Mouse (Mus musculus): ENCODE results near the gene Tti1. TPM values are rescaled to one million over a fixed set of nuclear protein-coding genes. Genes with fewer than 3 reads are reported as not detected.
"Not testable (repeated sequence)": the region's sequence is repeated elsewhere in the genome, so short reads cannot be mapped to it uniquely, and the experiment has no call there.

The Tti1 gene
- polyA plus RNA-seq, 1 experiment from 2014 or later: 7.0 TPM

DNA sequence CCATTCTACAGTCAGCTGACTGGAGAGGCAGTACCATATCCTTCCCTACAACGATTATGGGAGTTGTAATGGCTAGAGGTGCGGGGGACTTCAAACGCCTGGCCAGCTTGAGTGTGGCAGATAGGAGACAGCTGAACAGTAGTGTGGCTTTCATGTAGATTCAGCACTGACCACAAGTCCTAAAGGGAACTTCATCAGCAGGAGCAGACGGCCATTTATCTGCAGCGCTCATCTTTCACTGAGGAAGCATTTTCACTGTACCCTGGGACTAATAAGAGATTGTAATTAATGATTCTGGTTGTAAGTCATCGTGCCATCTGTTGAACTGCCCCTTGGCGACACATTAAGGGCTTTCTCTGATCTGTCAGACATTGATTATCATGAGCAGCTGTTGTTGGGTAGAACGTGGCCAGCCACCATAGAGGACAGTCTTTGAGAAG, 31.5 kb upstream of the Tti1 start:
- ATAC-seq (ENCODE audit: low FRiP score, low TSS enrichment): no peak
- 81% methylated on average over 8 of the region's 8 CpGs for WGBS
- Histone ChIP-seq H3K9ac (ENCODE audit: low read length) (no peak overlapping the region), H3K4me3 (ENCODE audit: low read depth, low read length) (no peak overlapping the region), H3K9me3 (ENCODE audit: control insufficient read depth, low read length) (no peaks in the 10 kb centered on the region), H3K4me1 (replicated peaks; ENCODE audit: control insufficient read depth, insufficient read depth) (no peaks in the 10 kb centered on the region), H3K36me3 (ENCODE audit: control insufficient read depth, insufficient read depth, low read length) (peaks cover 9% of the 10 kb centered on the region; the same call in 1 of the 2 replicates), H3K27ac (replicated peaks) (no peak overlapping the region), H3K4me2 (replicated peaks; ENCODE audit: low read depth) (no peak overlapping the region), H3K27me3 (ENCODE audit: control insufficient read depth, insufficient read depth, low read length) (no peaks in the 10 kb centered on the region)
- no peak for DNase-seq (ENCODE audit: low spot score)
- TF ChIP-seq EP300 (optimal IDR thresholded peaks at IDR 0.05): no peak
- TF ChIP-seq CTCF (IDR thresholded peaks at IDR 0.05; ENCODE audit: low read depth): no peak

DNA sequence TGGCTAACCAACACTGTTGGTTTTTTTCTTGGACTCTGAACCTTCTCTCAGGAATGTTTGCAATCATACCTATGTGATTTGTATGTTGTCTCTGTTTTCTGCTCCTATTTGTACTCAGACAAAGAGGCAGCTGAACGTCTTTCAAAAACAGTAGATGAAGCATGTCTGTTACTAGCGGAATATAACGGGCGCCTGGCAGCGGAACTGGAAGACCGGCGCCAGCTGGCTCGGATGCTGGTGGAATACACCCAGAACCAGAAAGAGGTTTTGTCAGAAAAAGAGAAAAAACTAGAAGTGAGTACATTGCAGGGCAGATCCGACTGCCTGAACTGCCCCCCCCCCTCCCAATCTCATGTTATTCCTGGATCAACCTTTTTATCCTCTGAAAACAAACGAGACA, 30.3 kb upstream of the Tti1 start:
- TF ChIP-seq EP300 (optimal IDR thresholded peaks at IDR 0.05) (no peak), CTCF (IDR thresholded peaks at IDR 0.05; ENCODE audit: low read depth) (no peak)
- Histone ChIP-seq H3K27me3 (ENCODE audit: control insufficient read depth, insufficient read depth, low read length) (no peaks in the 10 kb centered on the region), H3K9ac (ENCODE audit: low read length) (no peak overlapping the region), H3K4me3 (ENCODE audit: low read depth, low read length) (no peak overlapping the region), H3K36me3 (ENCODE audit: control insufficient read depth, insufficient read depth, low read length) (peaks cover 9% of the 10 kb centered on the region), H3K27ac (replicated peaks) (no peak overlapping the region), H3K9me3 (ENCODE audit: control insufficient read depth, low read length) (no peaks in the 10 kb centered on the region), H3K4me2 (replicated peaks; ENCODE audit: low read depth) (no peak overlapping the region), H3K4me1 (replicated peaks; ENCODE audit: control insufficient read depth, insufficient read depth) (no peaks in the 10 kb centered on the region)
- ATAC-seq (ENCODE audit: low FRiP score, low TSS enrichment) (no peak), DNase-seq (ENCODE audit: low spot score) (no peak)
- 55% methylated on average over 10 of the region's 10 CpGs for WGBS

DNA sequence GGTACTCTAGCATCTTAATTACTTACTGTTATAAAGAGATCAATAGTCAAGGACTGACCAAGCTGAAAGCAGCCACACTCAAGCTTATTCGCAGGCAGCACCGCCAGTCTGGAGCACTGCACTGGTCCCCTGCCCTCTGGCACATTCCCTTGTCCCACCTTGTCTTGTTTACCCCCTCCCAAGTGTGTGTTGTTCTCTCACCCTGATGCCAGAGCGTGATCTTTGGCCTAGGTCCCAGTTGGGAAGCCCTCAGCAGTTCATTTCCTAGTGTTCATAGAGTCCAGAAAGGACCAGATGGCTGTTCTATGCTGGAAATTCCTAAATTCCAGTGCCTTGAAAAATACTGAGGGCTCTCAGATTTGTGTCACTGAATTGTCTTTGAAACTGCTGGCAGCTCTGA, 28.8 kb upstream of the Tti1 start:
- 87% methylated on average over 3 of the region's 3 CpGs for WGBS
- no peak for ATAC-seq (ENCODE audit: low FRiP score, low TSS enrichment)
- peaks cover 6% of the 10 kb centered on the region for H3K36me3 ChIP-seq (ENCODE audit: control insufficient read depth, insufficient read depth, low read length)
- TF ChIP-seq CTCF (IDR thresholded peaks at IDR 0.05; ENCODE audit: low read depth): no peak
- TF ChIP-seq EP300 (optimal IDR thresholded peaks at IDR 0.05): no peak
- DNase-seq (ENCODE audit: low spot score): no peak
- no peaks in the 10 kb centered on the region for H3K9me3 ChIP-seq (ENCODE audit: control insufficient read depth, low read length)
- H3K4me2 ChIP-seq (replicated peaks; ENCODE audit: low read depth): no peak overlapping the region
- no peaks in the 10 kb centered on the region for H3K4me1 ChIP-seq (replicated peaks; ENCODE audit: control insufficient read depth, insufficient read depth)
- no peak overlapping the region for H3K27ac ChIP-seq (replicated peaks)
- H3K4me3 ChIP-seq (ENCODE audit: low read depth, low read length): no peak overlapping the region
- no peaks in the 10 kb centered on the region for H3K27me3 ChIP-seq (ENCODE audit: control insufficient read depth, insufficient read depth, low read length)
- no peak overlapping the region for H3K9ac ChIP-seq (ENCODE audit: low read length)

- not testable (repeated sequence) for H3K4me3 ChIP-seq (ENCODE audit: low read depth, low read length); H3K27ac ChIP-seq (replicated peaks); ATAC-seq (ENCODE audit: low FRiP score, low TSS enrichment); DNase-seq (ENCODE audit: low spot score); H3K9ac ChIP-seq (ENCODE audit: low read length); H3K4me2 ChIP-seq (replicated peaks; ENCODE audit: low read depth); H3K36me3 ChIP-seq (ENCODE audit: control insufficient read depth, insufficient read depth, low read length); H3K9me3 ChIP-seq (ENCODE audit: control insufficient read depth, low read length); H3K27me3 ChIP-seq (ENCODE audit: control insufficient read depth, insufficient read depth, low read length); H3K4me1 ChIP-seq (replicated peaks; ENCODE audit: control insufficient read depth, insufficient read depth)
- TF ChIP-seq CTCF (IDR thresholded peaks at IDR 0.05; ENCODE audit: low read depth): peak; percentile 13; the same call in 1 of the 2 replicates
- 90% methylated on average over 8 of the region's 8 CpGs for WGBS
These were observed 27.1 kb upstream of the Tti1 start for GRCm38 (mm10) chr2:158055383-158055782.

GRCm38 (mm10) chr2:158054596-158054995, 26.4 kb upstream of the Tti1 start:
- no peak for TF ChIP-seq EP300 (optimal IDR thresholded peaks at IDR 0.05)
- no peak for TF ChIP-seq CTCF (IDR thresholded peaks at IDR 0.05; ENCODE audit: low read depth)
- H3K4me1 ChIP-seq (replicated peaks; ENCODE audit: control insufficient read depth, insufficient read depth): no peaks in the 10 kb centered on the region
- ATAC-seq (ENCODE audit: low FRiP score, low TSS enrichment): no peak
- H3K27ac ChIP-seq (replicated peaks): no peak overlapping the region
- H3K27me3 ChIP-seq (ENCODE audit: control insufficient read depth, insufficient read depth, low read length): no peaks in the 10 kb centered on the region
- no peak for DNase-seq (ENCODE audit: low spot score)
- H3K36me3 ChIP-seq (ENCODE audit: control insufficient read depth, insufficient read depth, low read length): peaks cover 10% of the 10 kb centered on the region
- WGBS: 84% methylated on average over 3 of the region's 3 CpGs
- H3K9me3 ChIP-seq (ENCODE audit: control insufficient read depth, low read length): no peaks in the 10 kb centered on the region
- H3K9ac ChIP-seq (ENCODE audit: low read length): no peak overlapping the region
- H3K4me2 ChIP-seq (replicated peaks; ENCODE audit: low read depth): no peak overlapping the region
- no peak overlapping the region for H3K4me3 ChIP-seq (ENCODE audit: low read depth, low read length)

GRCm38 (mm10) chr2:158050116-158050515, 21.9 kb upstream of the Tti1 start:
- no peak for TF ChIP-seq EP300 (optimal IDR thresholded peaks at IDR 0.05)
- no peak for TF ChIP-seq CTCF (IDR thresholded peaks at IDR 0.05; ENCODE audit: low read depth)
- H3K4me2 ChIP-seq (replicated peaks; ENCODE audit: low read depth): no peak overlapping the region
- no peaks in the 10 kb centered on the region for H3K4me1 ChIP-seq (replicated peaks; ENCODE audit: control insufficient read depth, insufficient read depth)
- H3K36me3 ChIP-seq (ENCODE audit: control insufficient read depth, insufficient read depth, low read length): peaks cover 14% of the 10 kb centered on the region; the same call in 1 of the 2 replicates
- DNase-seq (ENCODE audit: low spot score) (no peak), ATAC-seq (ENCODE audit: low FRiP score, low TSS enrichment) (no peak)
- no peak overlapping the region for H3K9ac ChIP-seq (ENCODE audit: low read length)
- H3K27ac ChIP-seq (replicated peaks): no peak overlapping the region
- no peak overlapping the region for H3K4me3 ChIP-seq (ENCODE audit: low read depth, low read length)
- WGBS: 91% methylated on average over 8 of the region's 8 CpGs
- no peaks in the 10 kb centered on the region for H3K27me3 ChIP-seq (ENCODE audit: control insufficient read depth, insufficient read depth, low read length)
- H3K9me3 ChIP-seq (ENCODE audit: control insufficient read depth, low read length): no peaks in the 10 kb centered on the region
